Comparison of ENCODE assay signal across 15 mouse cellular contexts in the genomic region with DNA sequence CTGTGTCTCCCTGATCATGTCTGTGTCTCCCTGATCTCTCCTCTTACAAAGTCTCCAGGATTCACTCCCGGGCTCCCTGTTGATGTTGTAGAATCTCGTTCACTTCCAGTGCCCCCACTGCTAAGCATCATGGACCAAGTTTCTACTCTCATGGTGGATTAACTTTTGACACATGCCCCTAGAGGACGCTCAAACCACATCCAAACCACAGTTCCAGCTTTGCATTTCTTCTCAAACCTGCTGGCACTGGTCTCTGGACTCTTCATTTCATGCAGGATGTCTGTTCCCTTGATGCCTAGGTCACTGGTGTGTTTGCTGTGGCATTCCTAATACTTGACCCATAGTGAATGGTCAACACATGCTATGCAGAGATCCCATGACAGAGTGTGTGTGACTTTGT.
A peak's percentile ranks its signal among the peaks of the same experiment; 100 is the strongest.
DNase-seq lines count a peak whose midpoint lies in the region; ATAC-seq and TF ChIP-seq lines count a peak whose summit lies in the region.
"Had no signal": no experiment of that assay in that cellular context is flagged by ENCODE, and none has a peak within 500 bp of the region (broad histone marks: within the 10 kb centered on the region; RNA-seq: fewer than 3 reads in every experiment).

No protein-coding gene starts in this region.

- 47% methylated on average over 3 of the region's 3 CpGs for WGBS in kidney, embryonic 14.5 days
- 58% methylated on average over 3 of the region's 3 CpGs for WGBS in midbrain, postnatal 0 days
- WGBS in midbrain, embryonic 13.5 days: 47% methylated on average over 3 of the region's 3 CpGs

- DNase-seq in gastrocnemius, adult 2 months: no peak
- DNase-seq in gastrocnemius, postnatal 10 days: no peak
- peak; percentile 4 to 11 for DNase-seq in kidney, postnatal 4 days
- peak; percentile 61 for DNase-seq in midbrain, postnatal 0 days (ENCODE audit: low spot score)
- DNase-seq in T-cell, adult 2 months (ENCODE audit: low spot score): no peak
- DNase-seq: cerebellum, adult 11-12 months; right cerebral cortex, postnatal 25 days; thymus, adult 18-20 months had no signal

- peak; percentile 27; the same call in 1 of the 2 replicates for TF ChIP-seq CTCF in gastrocnemius, adult 2 months (IDR thresholded peaks at IDR 0.05)
- TF ChIP-seq CTCF in midbrain, postnatal 0 days (IDR thresholded peaks at IDR 0.05): peak; percentile 66

- H3K4me1 ChIP-seq in kidney, embryonic 14.5 days (ENCODE audit: control insufficient read depth, insufficient read depth, low read length): no peaks in the 10 kb centered on the region
- no peaks in the 10 kb centered on the region for H3K4me1 ChIP-seq in midbrain, postnatal 0 days (ENCODE audit: insufficient read depth, low read length)
- H3K4me1 ChIP-seq in midbrain, embryonic 13.5 days (replicated peaks): peaks cover 16% of the 10 kb centered on the region
- H3K4me1 ChIP-seq: embryonic facial prominence, embryonic 10.5 days; limb, embryonic 12.5 days; lung, embryonic 15.5 days had no signal

- no peak for ATAC-seq in kidney, embryonic 14.5 days (ENCODE audit: low FRiP score, low TSS enrichment)
- ATAC-seq in midbrain, postnatal 0 days (ENCODE audit: low FRiP score): no peak
- ATAC-seq in midbrain, embryonic 13.5 days: no peak

- H3K27me3 ChIP-seq in kidney, embryonic 14.5 days (ENCODE audit: control insufficient read depth, insufficient read depth, low read length): no peaks in the 10 kb centered on the region
- no peaks in the 10 kb centered on the region for H3K27me3 ChIP-seq in midbrain, postnatal 0 days (ENCODE audit: insufficient read depth, low read length)
- H3K27me3 ChIP-seq in midbrain, embryonic 13.5 days: no peaks in the 10 kb centered on the region
- H3K27me3 ChIP-seq: hindbrain, embryonic 12.5 days; limb, embryonic 12.5 days; lung, embryonic 15.5 days had no signal

- no peak overlapping the region for H3K4me3 ChIP-seq in gastrocnemius, adult 2 months
- H3K4me3 ChIP-seq in kidney, embryonic 14.5 days (ENCODE audit: low read length): no peak overlapping the region
- no peak overlapping the region for H3K4me3 ChIP-seq in midbrain, postnatal 0 days (ENCODE audit: low read depth, low read length)
- H3K4me3 ChIP-seq in midbrain, embryonic 13.5 days (replicated peaks): no peak overlapping the region
- H3K4me3 ChIP-seq: embryonic facial prominence, embryonic 10.5 days; hindbrain, embryonic 12.5 days; limb, embryonic 12.5 days; lung, embryonic 15.5 days; megakaryocyte, embryonic 14.5 days had no signal

- H3K27ac ChIP-seq in gastrocnemius, adult 2 months: no peak overlapping the region
- no peak overlapping the region for H3K27ac ChIP-seq in kidney, embryonic 14.5 days (ENCODE audit: low read depth, low read length)
- H3K27ac ChIP-seq in midbrain, postnatal 0 days (ENCODE audit: low read depth, low read length): no peak overlapping the region
- H3K27ac ChIP-seq in midbrain, embryonic 13.5 days: no peak overlapping the region
- H3K27ac ChIP-seq: embryonic facial prominence, embryonic 10.5 days; hindbrain, embryonic 12.5 days; limb, embryonic 12.5 days; lung, embryonic 15.5 days had no signal

- intact Hi-C loops in gastrocnemius, adult 2 months (cut with DNase I): no loop called here

- H3K4me2 ChIP-seq in kidney, embryonic 14.5 days (replicated peaks; ENCODE audit: low read depth, low read length): no peak overlapping the region
- H3K4me2 ChIP-seq in midbrain, postnatal 0 days (ENCODE audit: low read depth, low read length, poor library complexity, severe bottlenecking): no peak overlapping the region
- H3K4me2 ChIP-seq in midbrain, embryonic 13.5 days (replicated peaks): no peak overlapping the region
- H3K4me2 ChIP-seq: hindbrain, embryonic 12.5 days; limb, embryonic 12.5 days; lung, embryonic 15.5 days had no signal

- no peak overlapping the region for H3K9ac ChIP-seq in kidney, embryonic 14.5 days (ENCODE audit: low read depth, low read length)
- no peak overlapping the region for H3K9ac ChIP-seq in midbrain, postnatal 0 days (replicated peaks; ENCODE audit: low read length, poor library complexity, severe bottlenecking)
- H3K9ac ChIP-seq in midbrain, embryonic 13.5 days (replicated peaks): no peak overlapping the region
- H3K9ac ChIP-seq: hindbrain, embryonic 12.5 days; limb, embryonic 12.5 days; lung, embryonic 15.5 days had no signal

- no peaks in the 10 kb centered on the region for H3K9me3 ChIP-seq in kidney, embryonic 14.5 days (ENCODE audit: control insufficient read depth, low read length)
- no peaks in the 10 kb centered on the region for H3K9me3 ChIP-seq in midbrain, postnatal 0 days (ENCODE audit: low read length)
- no peaks in the 10 kb centered on the region for H3K9me3 ChIP-seq in midbrain, embryonic 13.5 days
- H3K9me3 ChIP-seq: embryonic facial prominence, embryonic 10.5 days; hindbrain, embryonic 12.5 days; limb, embryonic 12.5 days; lung, embryonic 15.5 days; megakaryocyte, embryonic 14.5 days had no signal

- no peaks in the 10 kb centered on the region for H3K36me3 ChIP-seq in kidney, embryonic 14.5 days (ENCODE audit: control insufficient read depth, insufficient read depth, low read length)
- H3K36me3 ChIP-seq in midbrain, postnatal 0 days (ENCODE audit: insufficient read depth, low read length): no peaks in the 10 kb centered on the region
- H3K36me3 ChIP-seq in midbrain, embryonic 13.5 days: no peaks in the 10 kb centered on the region
- H3K36me3 ChIP-seq: embryonic facial prominence, embryonic 10.5 days; hindbrain, embryonic 12.5 days; limb, embryonic 12.5 days; lung, embryonic 15.5 days had no signal

Comparison
In these comparisons a context has a peak if more than half of its experiments do, and no peak if none do; other contexts are left out.
1. DNase-seq: peak in kidney, postnatal 4 days (2 of 2) and midbrain, postnatal 0 days (single experiment); none in gastrocnemius, adult 2 months (single experiment), gastrocnemius, postnatal 10 days (single experiment) and T-cell, adult 2 months (single experiment).